Mouse (Mus musculus): ENCODE measurements around the gene Eno1. TPM values are rescaled to one million over a fixed set of nuclear protein-coding genes. Genes with fewer than 3 reads are reported as not detected.
A peak's percentile ranks its signal among the peaks of the same experiment; 100 is the strongest.

The Eno1 gene
- polyA plus RNA-seq, 1 experiment from 2014 or later: 747 TPM

GRCm38 (mm10) chr4:150280002-150280401 lies 43.5 kb downstream of the Eno1 start:
- TF ChIP-seq CTCF (IDR thresholded peaks at IDR 0.05; ENCODE audit: low read depth) (no peak), EP300 (IDR thresholded peaks at IDR 0.05; ENCODE audit: low read depth) (no peak)
- Histone ChIP-seq H3K27ac (ENCODE audit: low read depth) (0 out of 2 replicates have a peak overlapping the region, but pooled peaks have one; percentile 97), H3K36me3 (replicated peaks; ENCODE audit: insufficient read depth, low read length) (no peaks in the 10 kb centered on the region), H3K4me3 (ENCODE audit: low read depth, low read length) (no peak overlapping the region), H3K9ac (replicated peaks) (no peak overlapping the region), H3K4me1 (ENCODE audit: insufficient read depth) (peaks cover 14% of the 10 kb centered on the region), H3K4me2 (ENCODE audit: low read depth, low read length) (no peak overlapping the region), H3K27me3 (ENCODE audit: insufficient read depth, low read length) (no peaks in the 10 kb centered on the region), H3K9me3 (ENCODE audit: low read length) (no peaks in the 10 kb centered on the region)
- 83% methylated on average over 2 of the region's 2 CpGs for WGBS (ENCODE audit: insufficient replicate concordance)
- DNase-seq: no peak
- ATAC-seq: no peak

GRCm38 (mm10) chr4:150280459-150280858 lies 43.9 kb downstream of the Eno1 start:
- no peaks in the 10 kb centered on the region for H3K9me3 ChIP-seq (ENCODE audit: low read length)
- DNase-seq (no peak), ATAC-seq (no peak)
- H3K36me3 ChIP-seq (replicated peaks; ENCODE audit: insufficient read depth, low read length): no peaks in the 10 kb centered on the region
- H3K27me3 ChIP-seq (ENCODE audit: insufficient read depth, low read length): no peaks in the 10 kb centered on the region
- 55% methylated on average over 4 of the region's 4 CpGs for WGBS (ENCODE audit: insufficient replicate concordance)
- peak overlapping the region; percentile 80 for H3K4me2 ChIP-seq (ENCODE audit: low read depth, low read length)
- peak overlapping the region; percentile 87; the same call in 1 of the 2 replicates for H3K9ac ChIP-seq (replicated peaks)
- TF ChIP-seq CTCF (IDR thresholded peaks at IDR 0.05; ENCODE audit: low read depth) (no peak), EP300 (IDR thresholded peaks at IDR 0.05; ENCODE audit: low read depth) (no peak)
- H3K4me1 ChIP-seq (ENCODE audit: insufficient read depth): peaks cover 16% of the 10 kb centered on the region
- peak overlapping the region; percentile 91 for H3K4me3 ChIP-seq (ENCODE audit: low read depth, low read length)
- H3K27ac ChIP-seq (ENCODE audit: low read depth): peak overlapping the region; percentile 97

GRCm38 (mm10) chr4:150281018-150281761 lies 44.7 kb downstream of the Eno1 start, which contains the start of gene Rere:
Gene Rere, plus strand, starts transcription at chr4:150281646.
- Histone ChIP-seq H3K4me1 (ENCODE audit: insufficient read depth) (peaks cover 16% of the 10 kb centered on the region), H3K4me2 (ENCODE audit: low read depth, low read length) (peak within 1 kb of the TSS; percentile 95), H3K36me3 (replicated peaks; ENCODE audit: insufficient read depth, low read length) (no peaks in the 10 kb centered on the region), H3K27me3 (ENCODE audit: insufficient read depth, low read length) (no peaks in the 10 kb centered on the region), H3K9me3 (ENCODE audit: low read length) (no peaks in the 10 kb centered on the region), H3K27ac (ENCODE audit: low read depth) (peak within 1 kb of the TSS; percentile 97), H3K4me3 (ENCODE audit: low read depth, low read length) (peak within 1 kb of the TSS; percentile 91), H3K9ac (replicated peaks) (peak within 1 kb of the TSS; percentile 93)
- DNase-seq (peak; percentile 99), ATAC-seq (peak; percentile 99)
- 2% methylated on average over 59 of the region's 60 CpGs for WGBS (ENCODE audit: insufficient replicate concordance)
- TF ChIP-seq EP300 (IDR thresholded peaks at IDR 0.05; ENCODE audit: low read depth) (no peak), CTCF (IDR thresholded peaks at IDR 0.05; ENCODE audit: low read depth) (no peak)

GRCm38 (mm10) chr4:150281891-150282630 lies 45.5 kb downstream of the Eno1 start:
- ATAC-seq (peak; percentile 43), DNase-seq (peak; percentile 53)
- H3K9ac ChIP-seq (replicated peaks): peak overlapping the region; percentile 93
- peak overlapping the region; percentile 91 for H3K4me3 ChIP-seq (ENCODE audit: low read depth, low read length)
- H3K4me1 ChIP-seq (ENCODE audit: insufficient read depth): peaks cover 16% of the 10 kb centered on the region
- no peak for TF ChIP-seq EP300 (IDR thresholded peaks at IDR 0.05; ENCODE audit: low read depth)
- no peak for TF ChIP-seq CTCF (IDR thresholded peaks at IDR 0.05; ENCODE audit: low read depth)
- peak overlapping the region; percentile 95 for H3K27ac ChIP-seq (ENCODE audit: low read depth)
- 2% methylated on average over 50 of the region's 50 CpGs for WGBS (ENCODE audit: insufficient replicate concordance)
- H3K36me3 ChIP-seq (replicated peaks; ENCODE audit: insufficient read depth, low read length): no peaks in the 10 kb centered on the region
- peak overlapping the region; percentile 95 for H3K4me2 ChIP-seq (ENCODE audit: low read depth, low read length)
- H3K9me3 ChIP-seq (ENCODE audit: low read length): no peaks in the 10 kb centered on the region
- H3K27me3 ChIP-seq (ENCODE audit: insufficient read depth, low read length): no peaks in the 10 kb centered on the region

- H3K36me3 ChIP-seq (replicated peaks; ENCODE audit: insufficient read depth, low read length): no peaks in the 10 kb centered on the region
- peaks cover 16% of the 10 kb centered on the region for H3K4me1 ChIP-seq (ENCODE audit: insufficient read depth)
- H3K9me3 ChIP-seq (ENCODE audit: low read length): no peaks in the 10 kb centered on the region
- WGBS (ENCODE audit: insufficient replicate concordance): 16% methylated on average over 5 of the region's 5 CpGs
- no peaks in the 10 kb centered on the region for H3K27me3 ChIP-seq (ENCODE audit: insufficient read depth, low read length)
- H3K9ac ChIP-seq (replicated peaks): peak overlapping the region; percentile 93
- DNase-seq (no peak), ATAC-seq (no peak)
- H3K4me3 ChIP-seq (ENCODE audit: low read depth, low read length): peak overlapping the region; percentile 91
- TF ChIP-seq CTCF (IDR thresholded peaks at IDR 0.05; ENCODE audit: low read depth) (no peak), EP300 (IDR thresholded peaks at IDR 0.05; ENCODE audit: low read depth) (no peak)
- H3K4me2 ChIP-seq (ENCODE audit: low read depth, low read length): peak overlapping the region; percentile 95
- H3K27ac ChIP-seq (ENCODE audit: low read depth): peak overlapping the region; percentile 95
Observed at GRCm38 (mm10) chr4:150282631-150283334, 46.3 kb downstream of the Eno1 start.

GRCm38 (mm10) chr4:150283335-150283638 lies 46.8 kb downstream of the Eno1 start:
- 51% methylated on average over 2 of the region's 2 CpGs for WGBS (ENCODE audit: insufficient replicate concordance)
- H3K9ac ChIP-seq (replicated peaks): no peak overlapping the region

More at GRCm38 (mm10) chr4:150283335-150283638, 46.8 kb downstream of the Eno1 start:
- H3K4me1 ChIP-seq (ENCODE audit: insufficient read depth): peaks cover 16% of the 10 kb centered on the region
- H3K27me3 ChIP-seq (ENCODE audit: insufficient read depth, low read length): no peaks in the 10 kb centered on the region
- no peaks in the 10 kb centered on the region for H3K36me3 ChIP-seq (replicated peaks; ENCODE audit: insufficient read depth, low read length)
- H3K4me2 ChIP-seq (ENCODE audit: low read depth, low read length): peak overlapping the region; percentile 95
- H3K9me3 ChIP-seq (ENCODE audit: low read length): no peaks in the 10 kb centered on the region
- H3K4me3 ChIP-seq (ENCODE audit: low read depth, low read length): 0 out of 2 replicates have a peak overlapping the region, but pooled peaks have one; percentile 91
- ATAC-seq (no peak), DNase-seq (no peak)
- TF ChIP-seq EP300 (IDR thresholded peaks at IDR 0.05; ENCODE audit: low read depth): no peak
- TF ChIP-seq CTCF (IDR thresholded peaks at IDR 0.05; ENCODE audit: low read depth): no peak
- 0 out of 2 replicates have a peak overlapping the region, but pooled peaks have one; percentile 20 for H3K27ac ChIP-seq (ENCODE audit: low read depth)

Data from liver, postnatal 0 days (tissue).